Comparison of ENCODE assay signal across 8 mouse cellular contexts in the genomic region with DNA sequence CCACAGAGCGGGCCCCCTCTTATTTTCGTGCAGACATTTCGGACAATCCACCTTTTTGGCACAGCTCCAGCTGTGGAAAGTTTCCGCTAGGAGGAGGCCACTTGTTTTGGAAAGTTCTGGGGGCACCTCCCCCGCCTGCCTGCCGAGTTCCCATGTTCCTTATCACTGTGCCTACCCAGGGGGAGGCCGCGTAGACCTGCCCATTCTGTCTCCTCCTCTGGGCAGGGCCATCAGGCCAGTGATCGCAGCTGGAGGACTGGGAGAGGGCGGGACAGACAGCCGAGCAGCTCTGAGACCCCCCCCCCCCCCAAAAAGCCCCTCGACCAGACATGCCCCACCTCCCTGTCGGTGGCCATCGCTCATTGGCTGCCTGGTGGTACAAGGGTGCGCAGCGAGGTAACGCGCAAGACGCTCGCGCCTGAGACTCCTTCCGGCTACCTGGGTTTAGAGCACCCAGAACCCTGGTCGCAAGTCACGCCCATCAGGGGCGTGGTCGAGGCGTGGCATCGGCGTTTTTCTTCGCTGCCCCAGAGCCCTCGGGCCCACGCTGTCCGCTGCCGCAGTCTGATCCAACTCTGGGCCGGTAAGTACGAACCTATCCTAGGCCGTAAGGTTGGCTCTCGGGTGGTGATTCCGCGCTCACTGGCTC. TPM values are rescaled to one million over a fixed set of nuclear protein-coding genes. Genes with fewer than 3 reads are reported as not detected.
DNase-seq lines count a peak whose midpoint lies in the region; ATAC-seq and TF ChIP-seq lines count a peak whose summit lies in the region.

A gene (plus strand): TSS at position 413 of the 649 bp plus-strand sequence.

- H3K4me2 ChIP-seq in intestine, embryonic 15.5 days (replicated peaks), result peak within 1 kb of the TSS; percentile 99
- peak within 1 kb of the TSS; percentile 98 for H3K4me2 ChIP-seq in midbrain, embryonic 11.5 days

- H3K9me3 ChIP-seq in intestine, embryonic 15.5 days, result no peaks in the 10 kb centered on the region
- H3K9me3 ChIP-seq in limb, embryonic 10.5 days (replicated peaks), result no peaks in the 10 kb centered on the region
- no peaks in the 10 kb centered on the region for H3K9me3 ChIP-seq in midbrain, embryonic 11.5 days (ENCODE audit: control insufficient read depth, low read length)

- WGBS in intestine, embryonic 15.5 days, result under 1% methylated on average over 39 of the region's 40 CpGs
- WGBS in limb, embryonic 10.5 days, result under 1% methylated on average over 39 of the region's 40 CpGs
- under 1% methylated on average over 39 of the region's 40 CpGs for WGBS in midbrain, embryonic 11.5 days
- under 1% methylated on average over 40 of the region's 40 CpGs for WGBS in small intestine, adult 2 months

- peaks cover 23% of the 10 kb centered on the region for H3K36me3 ChIP-seq in intestine, embryonic 15.5 days
- H3K36me3 ChIP-seq in limb, embryonic 10.5 days, result peaks cover 72% of the 10 kb centered on the region
- 0 out of 2 replicates have a peak, but pooled peaks cover 3% of the 10 kb centered on the region for H3K36me3 ChIP-seq in midbrain, embryonic 11.5 days (ENCODE audit: control insufficient read depth, insufficient read depth, low read length)
- H3K36me3 ChIP-seq in small intestine, adult 2 months (ENCODE audit: control insufficient read depth, insufficient read depth, low read length), result peaks cover 41% of the 10 kb centered on the region

- H3K4me3 ChIP-seq in intestine, embryonic 15.5 days (replicated peaks), result peak within 1 kb of the TSS; percentile 66
- H3K4me3 ChIP-seq in limb, embryonic 10.5 days, result peak within 1 kb of the TSS; percentile 78
- peak within 1 kb of the TSS; percentile 58 for H3K4me3 ChIP-seq in midbrain, embryonic 11.5 days (ENCODE audit: low read depth, low read length)
- H3K4me3 ChIP-seq in small intestine, adult 2 months (ENCODE audit: low read depth, low read length), result peak within 1 kb of the TSS; percentile 64

- 0 out of 2 replicates have a peak, but pooled peaks have one; percentile 18 for TF ChIP-seq POLR2A in small intestine, adult 2 months (IDR thresholded peaks at IDR 0.05; ENCODE audit: low read depth, low read length)

- peak; percentile 80 to 81 for DNase-seq in urinary bladder, adult 18-20 months (ENCODE audit: low spot score in 2 of 2)
- DNase-seq in urinary bladder, postnatal 10 days (ENCODE audit: low spot score), result no peak
- peak; percentile 95 for DNase-seq in embryo, embryonic 9.5 days (ENCODE audit: extremely low spot score)
- no peak for DNase-seq in gonadal fat pad, adult 2 months (ENCODE audit: low read depth)
- DNase-seq in limb, embryonic 10.5 days (ENCODE audit: low spot score), result peak; percentile 97
- peak; percentile 99 for DNase-seq in midbrain, embryonic 11.5 days (ENCODE audit: low spot score, missing footprints)

- H3K4me1 ChIP-seq in intestine, embryonic 15.5 days (replicated peaks), result peaks cover 48% of the 10 kb centered on the region
- peaks cover 61% of the 10 kb centered on the region for H3K4me1 ChIP-seq in limb, embryonic 10.5 days
- H3K4me1 ChIP-seq in midbrain, embryonic 11.5 days (ENCODE audit: control insufficient read depth, insufficient read depth, low read length), result peaks cover 28% of the 10 kb centered on the region
- peaks cover 7% of the 10 kb centered on the region for H3K4me1 ChIP-seq in small intestine, adult 2 months (ENCODE audit: control insufficient read depth, insufficient read depth, insufficient read length, low read length)

- ATAC-seq in intestine, embryonic 15.5 days, result peak; percentile 92
- ATAC-seq in midbrain, embryonic 11.5 days (ENCODE audit: low FRiP score), result peak; percentile 79

- peak within 1 kb of the TSS; percentile 71 for H3K9ac ChIP-seq in intestine, embryonic 15.5 days
- H3K9ac ChIP-seq in midbrain, embryonic 11.5 days (ENCODE audit: low read length), result peak within 1 kb of the TSS; percentile 70

- no peak for TF ChIP-seq CTCF in small intestine, adult 2 months (IDR thresholded peaks at IDR 0.05; ENCODE audit: extremely low read depth, insufficient read length, insufficient replicate concordance, low read depth, low read length)

- H3K27ac ChIP-seq in intestine, embryonic 15.5 days, result peak within 1 kb of the TSS; percentile 82
- H3K27ac ChIP-seq in limb, embryonic 10.5 days, result peak within 1 kb of the TSS; percentile 88
- H3K27ac ChIP-seq in midbrain, embryonic 11.5 days (ENCODE audit: low read depth, low read length), result peak within 1 kb of the TSS; percentile 20; the same call in 1 of the 2 replicates
- H3K27ac ChIP-seq in small intestine, adult 2 months (ENCODE audit: insufficient read depth, low read depth, low read length), result peak within 1 kb of the TSS; percentile 24

- H3K27me3 ChIP-seq in intestine, embryonic 15.5 days (replicated peaks), result no peaks in the 10 kb centered on the region
- no peaks in the 10 kb centered on the region for H3K27me3 ChIP-seq in limb, embryonic 10.5 days (ENCODE audit: low read depth, poor library complexity, severe bottlenecking)
- H3K27me3 ChIP-seq in midbrain, embryonic 11.5 days (ENCODE audit: control insufficient read depth, insufficient read depth, low read length), result peaks cover 6% of the 10 kb centered on the region; the same call in 1 of the 2 replicates
- H3K27me3 ChIP-seq in small intestine, adult 2 months (ENCODE audit: control insufficient read depth, insufficient read depth, low read length), result no peaks in the 10 kb centered on the region

RNA-seq across cellular contexts. Expression of the gene that starts here (rescaled TPM):
- 575 and 782 TPM in 2 replicates for polyA plus RNA-seq in gonadal fat pad, adult 2 months (2012; rRNA removed)
- 123 and 130 TPM in 2 replicates for polyA plus RNA-seq in intestine, embryonic 15.5 days (2015; fragmentation: Nextera tagmentation; extraction: Ambion mirVana)
- polyA plus RNA-seq in limb, embryonic 10.5 days (2016; fragmentation: Nextera tagmentation; extraction: Ambion mirVana), result 214 and 225 TPM in 2 replicates
- 46.1 and 56.0 TPM in 2 replicates for polyA plus RNA-seq in midbrain, embryonic 11.5 days (2014; fragmentation: Nextera tagmentation; extraction: Ambion mirVana)
- polyA plus RNA-seq in small intestine, adult 2 months (2012; rRNA removed), result 61.8 and 92.4 TPM in 2 replicates

Comparison
In these comparisons a context has a peak if more than half of its experiments do, and no peak if none do; other contexts are left out.
1. DNase-seq: peak in urinary bladder, adult 18-20 months (2 of 2), embryo, embryonic 9.5 days (single experiment), limb, embryonic 10.5 days (single experiment) and midbrain, embryonic 11.5 days (single experiment); none in urinary bladder, postnatal 10 days (single experiment) and gonadal fat pad, adult 2 months (single experiment).
2. H3K27ac ChIP-seq: peak in every context shown above with its lines; median percentile 88 in limb, embryonic 10.5 days; 82 in intestine, embryonic 15.5 days; 24 in small intestine, adult 2 months; 20 in midbrain, embryonic 11.5 days.
3. Peak in every context shown above with its lines, with median percentiles within 50 percentile points of each other: H3K4me3 ChIP-seq.